Mouse (Mus musculus) testis, adult 2 months (tissue): Measurements from ENCODE around the gene Cib3.

ENCODE experiments used
- CTCF ChIP-seq: fragments of 200-500 bp; IDR thresholded peaks from 2 replicates; pipeline ENCODE4 v1.5.1; 2012; ENCODE audit warnings: low read depth, mild to moderate bottlenecking, inconsistent platforms, low read length, moderate library complexity; ENCODE audit not compliant: control insufficient read depth, insufficient read depth, insufficient replicate concordance
- POLR2A ChIP-seq: fragments of 200-500 bp; IDR thresholded peaks from 2 replicates; pipeline ENCODE4 v1.6.1; 2012; ENCODE audit warnings: low read depth, mild to moderate bottlenecking, inconsistent platforms, low read length, moderate library complexity; ENCODE audit not compliant: control insufficient read depth

DNA sequence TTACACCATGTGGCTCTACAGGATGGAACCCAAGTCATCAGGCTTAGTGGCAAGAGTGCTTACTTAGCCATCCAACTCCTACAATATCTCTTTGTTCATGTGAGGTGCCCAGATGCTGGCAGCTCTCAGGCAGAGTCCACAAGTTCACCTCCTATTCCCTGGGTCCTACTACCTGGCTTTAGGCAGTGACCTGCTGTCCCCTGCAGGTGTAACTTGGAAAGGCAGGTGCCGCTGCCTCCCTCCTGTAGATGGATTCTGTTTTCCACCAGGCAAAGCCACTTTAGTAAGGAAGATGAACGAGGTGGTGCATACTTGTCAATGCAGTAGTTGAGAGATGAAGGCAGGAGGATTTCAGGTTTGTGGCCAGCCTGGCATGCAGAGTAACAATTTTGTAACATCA is 2.4 kb upstream of the Cib3 start:
- 0 out of 2 replicates have a peak, but pooled peaks have one; percentile 17 for TF ChIP-seq CTCF
- no peak for TF ChIP-seq POLR2A
